Mouse (Mus musculus): Measurements from ENCODE around the gene Akap1.
A peak's percentile ranks its signal among the peaks of the same experiment; 100 is the strongest.

Akap1 gene

GRCm38 (mm10) chr11:88878011-88878410, 13.6 kb upstream of the Akap1 start:
- DNase-seq (ENCODE audit: low spot score), result no peak

GRCm38 (mm10) chr11:88873667-88874030, 9.3 kb upstream of the Akap1 start:
- peak; percentile 45 for DNase-seq (ENCODE audit: low spot score)

- DNase-seq (ENCODE audit: low spot score), result no peak
Measured at GRCm38 (mm10) chr11:88873027-88873666, 8.8 kb upstream of the Akap1 start.

GRCm38 (mm10) chr11:88869443-88869842, 5.1 kb upstream of the Akap1 start:
- DNase-seq (ENCODE audit: low spot score), result no peak

GRCm38 (mm10) chr11:88863904-88864457, 405 bp downstream of the Akap1 start:
- DNase-seq (ENCODE audit: low spot score), result peak; percentile 64

- DNase-seq (ENCODE audit: low spot score), result peak; percentile 53
Measured at GRCm38 (mm10) chr11:88863071-88863903, 1.1 kb downstream of the Akap1 start.

GRCm38 (mm10) chr11:88862355-88862754, 2.0 kb downstream of the Akap1 start:
- no peak for DNase-seq (ENCODE audit: low spot score)

GRCm38 (mm10) chr11:88861060-88861459, 3.3 kb downstream of the Akap1 start:
- DNase-seq (ENCODE audit: low spot score), result no peak

GRCm38 (mm10) chr11:88860641-88861040, 3.7 kb downstream of the Akap1 start:
- no peak for DNase-seq (ENCODE audit: low spot score)

GRCm38 (mm10) chr11:88857311-88858005, 6.9 kb downstream of the Akap1 start:
- DNase-seq (ENCODE audit: low spot score), result peak; percentile 28

- DNase-seq (ENCODE audit: low spot score), result peak; percentile 58
Measured at GRCm38 (mm10) chr11:88856383-88856782, 8.0 kb downstream of the Akap1 start.

GRCm38 (mm10) chr11:88855795-88856194, 8.6 kb downstream of the Akap1 start:
- no peak for DNase-seq (ENCODE audit: low spot score)

- DNase-seq (ENCODE audit: low spot score), result no peak
Measured at GRCm38 (mm10) chr11:88853588-88853987, 10.8 kb downstream of the Akap1 start.

GRCm38 (mm10) chr11:88852806-88853205, 11.6 kb downstream of the Akap1 start:
- DNase-seq (ENCODE audit: low spot score), result no peak

- DNase-seq (ENCODE audit: low spot score), result no peak
Measured at GRCm38 (mm10) chr11:88851049-88851825, 13.1 kb downstream of the Akap1 start.

- no peak for DNase-seq (ENCODE audit: low spot score)
Measured at GRCm38 (mm10) chr11:88849732-88850131, 14.7 kb downstream of the Akap1 start.

- DNase-seq (ENCODE audit: low spot score), result no peak
Measured at GRCm38 (mm10) chr11:88849284-88849683, 15.1 kb downstream of the Akap1 start.

- DNase-seq (ENCODE audit: low spot score), result peak; percentile 89
Measured at GRCm38 (mm10) chr11:88848590-88848989, 15.8 kb downstream of the Akap1 start.

GRCm38 (mm10) chr11:88847281-88848006, 16.9 kb downstream of the Akap1 start:
- DNase-seq (ENCODE audit: low spot score), result no peak

- no peak for DNase-seq (ENCODE audit: low spot score)
Measured at GRCm38 (mm10) chr11:88844384-88844783, 20.0 kb downstream of the Akap1 start.

GRCm38 (mm10) chr11:88843305-88843704, 21.1 kb downstream of the Akap1 start:
- no peak for DNase-seq (ENCODE audit: low spot score)

Data from embryo, embryonic 10.5 days (tissue).